Mouse (Mus musculus): Measurements from ENCODE around the gene Alkbh7.

DNA sequence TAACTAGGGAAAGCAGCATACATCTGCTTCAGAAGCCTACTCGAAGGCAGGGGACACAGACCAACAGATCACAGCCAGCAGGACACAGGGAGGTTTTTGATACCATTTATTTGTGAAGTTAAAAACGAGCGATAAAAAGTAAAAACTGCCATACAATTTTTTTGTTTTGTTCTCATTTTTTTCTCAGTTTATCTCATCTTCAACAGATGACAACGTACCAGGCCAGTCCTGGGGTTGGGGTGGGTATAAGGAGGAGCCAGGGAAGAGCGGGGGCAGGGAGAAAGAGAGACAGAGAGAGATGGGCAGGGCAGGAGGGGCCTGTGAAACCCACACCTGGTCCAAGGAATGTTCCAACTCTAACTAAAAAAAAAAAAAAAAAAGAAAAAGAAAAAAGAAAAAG is 23.8 kb downstream of the Alkbh7 start:
- TF ChIP-seq CTCF (IDR thresholded peaks at IDR 0.05; ENCODE audit: insufficient read depth, low read depth, low read length): no peak
- no peak for TF ChIP-seq POLR2A (IDR thresholded peaks at IDR 0.05; ENCODE audit: insufficient read depth, low read depth, low read length)

All from olfactory bulb, adult 2 months (tissue).